Mouse (Mus musculus) heart, postnatal 36 days (tissue): ENCODE data around the gene Cdh13. TPM values are rescaled to one million over a fixed set of nuclear protein-coding genes. Genes with fewer than 3 reads are reported as not detected.

Source experiments
- DNase-seq, 2 experiments: peaks; one replicate each; pipeline ENCODE4 v3.0.0; 2021 to 2022
- intact Hi-C: fragments of 180-260 bp; cut with DNase I; formaldehyde crosslinking; loops from one replicate; pipeline ENCODE4 v1.15.1; 2025
- total RNA-seq, 2 experiments: library from RNA; stranded (reverse); gene quantifications; 2 replicates each; pipeline ENCODE4 v1.2.3; 2021

The Cdh13 gene
- total RNA-seq, 2 experiments from 2014 or later, result 182 to 204 TPM

DNA sequence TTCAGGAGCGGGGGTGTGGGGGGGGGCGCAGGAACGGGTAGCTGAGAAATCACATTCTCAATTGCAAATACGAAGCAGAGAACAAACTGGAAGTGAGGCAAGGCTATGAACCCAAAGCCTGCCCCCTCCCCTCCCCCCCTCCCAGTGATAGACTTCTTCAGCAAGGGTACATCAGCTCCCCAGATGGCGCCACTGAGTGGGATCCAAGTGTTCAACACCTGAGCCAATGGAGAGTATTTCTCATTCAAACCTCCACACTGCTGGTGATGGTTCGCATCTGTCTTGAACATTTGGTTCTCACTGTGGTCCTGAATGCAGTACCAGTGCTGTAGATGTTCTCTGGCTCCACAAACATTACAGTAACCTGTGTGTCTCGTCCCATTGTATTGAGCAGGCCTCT lies 6.0 kb downstream of the Cdh13 start:
- intact Hi-C loops, result loop anchor here (5.0 to 10.0 kb wide), 4 partner anchors 88 to 775 kb away; no protein-coding TSS in a partner anchor
- no peak for DNase-seq

DNA sequence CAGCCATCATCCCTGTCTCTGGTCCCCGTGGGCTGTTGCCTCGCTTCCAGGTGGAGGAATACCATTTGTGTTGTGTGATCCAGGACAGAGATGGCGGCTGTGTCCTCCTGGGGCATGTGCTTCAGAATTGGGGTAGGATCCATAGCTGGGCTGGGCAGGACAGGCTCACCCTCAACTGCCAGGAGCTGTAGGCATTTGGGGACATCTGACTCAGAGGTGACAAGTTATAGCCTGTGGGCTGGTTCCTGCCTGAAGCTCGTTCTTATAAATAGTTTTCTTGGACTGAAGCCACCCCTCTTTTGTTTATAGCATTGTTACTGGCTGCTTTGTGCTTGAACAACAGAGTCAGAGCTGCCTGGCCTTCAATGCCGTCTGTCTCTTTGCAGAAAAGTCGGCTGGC lies 6.7 kb downstream of the Cdh13 start:
- peak; percentile 26 to 52 for DNase-seq
- intact Hi-C loops, result loop anchor here (5.0 kb wide), 1 partner anchor 57 kb away; no protein-coding TSS in a partner anchor

DNA sequence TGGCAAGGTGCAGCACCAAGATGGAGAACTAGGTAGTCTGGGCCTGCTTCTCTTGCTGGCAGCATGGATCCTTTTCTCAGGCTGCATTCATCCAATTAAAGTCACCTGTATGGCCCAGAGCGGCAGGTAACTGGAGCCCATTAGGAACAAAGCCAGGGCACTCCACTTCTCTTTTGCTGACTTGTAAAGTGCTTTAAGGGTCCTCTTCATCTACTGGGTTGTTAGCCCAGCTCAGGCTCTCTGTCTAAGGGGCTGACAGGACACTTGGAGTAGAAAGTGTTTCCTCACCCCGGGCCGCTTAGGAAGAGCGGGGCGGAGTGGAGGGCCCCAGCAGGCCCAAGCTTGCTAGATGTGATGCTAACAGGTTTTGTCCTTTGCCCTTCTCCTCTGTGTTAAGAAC lies 12.9 kb downstream of the Cdh13 start:
- DNase-seq, result no peak
- intact Hi-C loops, result no loop called here

DNA sequence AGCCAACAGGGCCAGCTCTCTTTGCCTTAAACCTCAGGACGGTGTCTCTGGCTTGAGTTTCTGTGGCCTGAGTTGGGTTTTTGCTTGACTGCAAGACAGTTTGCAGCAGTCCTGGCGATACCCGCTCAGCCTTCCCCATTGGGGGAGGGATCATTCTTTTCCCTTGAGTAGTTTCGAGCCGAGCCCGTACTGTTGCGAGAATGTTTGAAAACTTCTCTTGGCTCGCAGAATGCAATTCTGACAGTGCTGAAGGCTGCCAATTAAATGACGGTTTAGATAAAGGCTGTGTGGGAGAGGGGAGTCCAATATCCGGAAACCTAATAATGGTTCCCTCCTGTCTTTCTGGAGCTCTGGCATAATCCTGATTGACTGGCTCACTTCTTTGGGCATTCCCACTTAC lies 23.4 kb downstream of the Cdh13 start:
- no peak for DNase-seq
- intact Hi-C loops, result no loop called here

DNA sequence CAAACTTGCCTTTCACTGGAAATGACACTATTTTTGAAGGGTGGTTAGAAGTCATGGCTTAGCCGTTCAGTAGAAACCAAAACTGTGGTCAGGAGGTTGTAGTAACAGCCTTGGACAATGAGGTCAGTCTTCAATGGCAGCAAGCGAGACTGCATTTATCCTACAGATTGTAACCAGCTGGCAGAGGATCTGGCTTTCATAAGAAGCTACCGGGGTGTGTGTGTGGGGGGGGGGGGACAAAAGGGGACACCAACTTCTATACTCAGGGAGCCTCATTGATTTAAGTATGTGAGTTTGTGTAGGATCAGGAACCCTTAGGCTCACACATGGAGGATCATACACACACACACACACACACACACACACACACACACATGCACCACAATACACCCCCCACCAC lies 25.6 kb downstream of the Cdh13 start:
- DNase-seq, result no peak
- intact Hi-C loops, result no loop called here

DNA sequence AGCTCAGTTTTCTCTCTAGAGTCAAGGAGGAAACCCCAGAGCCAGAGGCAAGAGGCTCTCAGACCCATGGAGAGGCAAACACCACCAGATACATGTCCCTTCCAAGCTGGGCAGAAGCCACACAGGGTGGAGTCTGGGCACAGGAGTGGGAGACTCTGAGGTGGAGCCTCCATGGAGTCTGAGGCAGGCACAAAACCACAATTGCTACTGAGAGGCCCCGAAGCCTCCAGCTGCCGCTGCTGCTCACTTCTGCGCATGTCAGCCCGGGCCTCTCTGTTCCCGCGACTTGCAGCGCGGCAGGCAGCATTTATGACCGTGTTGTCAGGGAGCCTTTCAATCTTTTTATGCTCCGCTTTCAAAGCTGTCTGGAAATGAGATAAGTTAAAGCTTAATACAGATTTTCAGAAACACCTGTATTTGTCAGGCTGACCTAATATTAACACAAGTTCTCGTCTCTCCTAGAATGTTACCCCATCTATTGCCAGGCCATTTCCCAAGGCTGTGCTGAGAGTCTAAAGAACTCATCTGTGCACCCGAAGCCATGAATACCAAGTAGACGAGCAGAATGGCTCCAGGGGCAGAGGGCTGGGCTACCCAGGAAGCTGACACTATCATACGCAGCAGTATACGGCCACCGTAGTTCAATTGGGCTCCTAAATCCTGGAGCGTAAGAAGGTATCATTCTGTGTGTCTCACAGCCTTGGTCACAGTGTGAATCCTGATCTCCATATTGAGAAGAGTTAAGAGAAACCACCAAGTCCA lies 30.1 kb downstream of the Cdh13 start:
- DNase-seq, result no peak

DNA sequence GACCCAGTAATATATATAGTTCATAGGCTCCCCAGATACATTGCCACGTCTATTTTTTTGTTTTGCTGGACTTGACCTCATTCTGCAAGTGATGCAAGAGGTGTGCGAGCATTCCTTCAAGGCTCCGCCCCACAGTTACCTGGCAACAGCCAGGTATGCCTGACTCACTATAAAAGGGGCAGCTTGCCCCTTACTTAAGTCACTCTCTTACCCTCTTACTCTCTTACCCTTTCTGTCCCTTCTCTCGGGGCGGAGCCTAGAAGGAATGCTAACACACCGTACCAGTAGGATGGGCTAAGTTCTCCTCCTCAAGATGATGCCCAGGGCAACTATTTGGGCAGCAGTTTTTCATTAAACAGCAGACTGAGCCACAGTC lies 30.6 kb downstream of the Cdh13 start:
- intact Hi-C loops, result no loop called here
- DNase-seq, result no peak

More for the DNA sequence above, 30.1 kb downstream of the Cdh13 start:
- intact Hi-C loops, result no loop called here

DNA sequence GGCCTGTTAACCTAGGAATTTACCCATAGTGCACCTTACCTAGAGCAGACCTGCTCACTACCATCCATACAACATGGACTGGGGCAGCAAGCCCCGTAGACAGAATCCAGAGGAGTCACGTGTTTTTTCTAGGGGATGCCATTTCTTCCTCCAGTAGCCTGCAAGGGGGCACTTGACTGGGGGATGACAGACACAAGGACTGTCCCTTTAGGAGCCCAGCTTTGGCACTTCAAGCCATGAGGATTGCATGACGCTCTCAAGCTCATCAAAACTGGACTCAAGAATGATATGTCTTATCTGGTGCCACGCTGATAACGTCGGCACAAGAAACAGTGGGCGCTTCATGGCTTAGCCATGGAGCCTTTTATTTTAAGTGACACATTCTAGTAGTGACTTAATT lies 31.4 kb downstream of the Cdh13 start:
- intact Hi-C loops, result no loop called here
- no peak for DNase-seq

DNA sequence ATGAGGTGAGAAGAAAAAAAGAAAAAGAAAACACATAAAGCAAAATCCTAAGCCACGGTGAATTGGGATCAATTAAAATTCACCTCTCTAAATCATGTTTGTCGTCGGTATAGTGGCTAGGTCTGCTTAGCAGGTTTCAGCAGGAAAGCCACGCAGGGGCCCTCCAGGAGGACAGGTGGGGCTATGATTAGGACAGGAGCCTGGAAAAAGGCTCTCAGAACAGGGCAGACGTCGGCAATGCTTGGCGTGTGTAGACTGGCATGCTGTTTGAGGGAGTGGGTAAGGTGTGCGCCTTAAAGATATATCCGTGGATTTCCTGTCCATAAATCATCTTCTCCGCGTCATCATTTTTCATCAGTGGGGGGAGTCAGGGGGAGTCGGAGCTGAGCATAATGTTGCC lies 32.9 kb downstream of the Cdh13 start:
- no peak for DNase-seq
- intact Hi-C loops, result no loop called here

DNA sequence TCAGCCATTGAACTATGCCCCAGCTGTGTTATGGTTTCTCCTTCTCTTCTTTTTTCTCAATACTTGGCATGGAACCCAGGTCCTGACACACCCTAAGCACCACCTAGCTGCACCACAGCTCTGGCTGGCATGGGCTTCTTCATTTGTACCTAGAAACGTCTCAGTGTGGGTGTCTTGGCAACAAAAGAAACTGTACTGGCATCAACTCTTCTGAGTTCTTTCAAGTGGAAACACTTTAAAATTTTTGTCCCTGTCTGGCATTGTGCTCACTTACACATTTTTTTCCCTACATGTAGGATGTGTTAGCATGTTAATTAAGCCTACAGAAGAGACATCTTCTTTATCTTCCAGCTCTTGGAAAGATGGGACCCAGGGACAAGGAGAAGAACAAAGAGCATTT lies 37.0 kb downstream of the Cdh13 start:
- no peak for DNase-seq
- intact Hi-C loops, result no loop called here

DNA sequence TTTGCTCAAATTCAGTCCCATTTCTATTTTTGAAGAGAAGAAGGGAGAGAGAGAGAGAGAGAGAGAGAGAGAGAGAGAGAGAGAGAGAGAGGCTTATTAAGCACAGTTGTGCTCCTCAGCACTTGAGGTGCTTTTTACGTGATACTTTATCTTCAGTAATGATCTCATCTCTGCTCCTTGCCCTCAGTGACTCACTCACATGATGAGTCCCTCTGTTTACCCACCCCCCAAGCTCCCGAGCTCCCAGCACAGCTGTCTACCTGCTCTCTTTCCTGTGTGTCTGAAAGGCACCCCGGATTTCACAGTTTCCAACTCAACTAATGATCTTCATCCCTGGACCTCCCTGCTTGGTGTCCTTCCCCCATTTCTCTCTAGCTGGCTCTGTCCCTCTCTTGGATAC lies 39.9 kb downstream of the Cdh13 start:
- no peak for DNase-seq
- intact Hi-C loops, result no loop called here

DNA sequence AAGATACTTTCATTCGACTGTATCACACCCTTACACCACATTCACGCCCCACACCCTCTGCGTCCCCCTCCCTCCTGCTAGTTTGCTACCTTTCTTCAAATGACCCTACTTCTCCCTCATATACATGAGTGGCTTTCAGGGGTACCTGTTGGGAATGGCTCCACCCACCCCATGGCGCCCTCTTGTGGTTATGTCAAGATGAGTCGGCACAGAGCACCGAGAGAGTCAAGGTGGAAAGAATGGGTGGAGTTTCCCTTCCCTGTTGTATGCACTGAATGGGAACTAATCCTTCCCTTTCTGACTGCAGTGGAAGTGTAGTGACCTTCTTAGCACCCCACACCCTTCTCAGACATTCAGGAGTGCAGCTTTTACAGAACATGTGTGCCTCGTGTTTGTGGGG lies 51.4 kb downstream of the Cdh13 start:
- peak in 1 of 2 experiments; percentile 10 for DNase-seq
- intact Hi-C loops, result no loop called here

DNA sequence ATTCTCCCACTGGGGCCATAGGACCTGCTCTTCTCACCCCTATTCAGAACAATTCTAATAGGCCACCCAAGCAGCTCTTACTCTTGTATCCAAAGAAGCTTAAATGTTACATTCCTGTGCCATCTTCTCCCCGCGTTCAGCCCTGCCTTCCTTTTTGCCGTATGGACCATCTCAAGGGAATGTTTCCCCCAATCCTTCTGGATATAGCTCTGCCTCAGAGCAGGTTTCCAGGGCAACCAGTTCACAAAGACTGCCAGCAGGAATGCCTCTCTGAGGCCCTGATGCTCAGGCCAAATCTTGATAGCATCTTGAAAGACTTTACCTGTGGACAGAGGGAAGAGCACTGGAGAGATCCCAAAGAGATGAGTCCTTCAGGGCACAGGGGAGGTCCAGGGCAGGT lies 56.2 kb downstream of the Cdh13 start:
- intact Hi-C loops, result no loop called here
- no peak for DNase-seq

DNA sequence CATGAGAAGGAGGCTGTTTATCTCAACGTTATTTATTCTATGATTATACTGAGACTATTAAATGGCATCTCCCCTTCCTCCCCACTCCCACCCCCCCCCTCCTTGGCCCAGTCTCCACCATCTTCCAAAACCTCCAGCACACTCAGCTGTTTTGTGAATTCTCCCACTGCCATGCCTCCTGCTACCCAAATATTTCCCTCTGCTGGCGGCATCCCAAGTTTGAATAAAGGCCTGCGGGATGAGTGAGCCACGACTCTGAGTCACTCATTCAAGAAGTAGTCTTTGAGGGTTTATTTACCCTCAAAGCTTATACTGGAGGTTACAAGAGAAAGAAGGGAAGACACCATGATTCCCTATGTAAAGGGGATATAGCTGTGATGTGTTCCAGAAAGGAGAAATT lies 59.7 kb downstream of the Cdh13 start:
- intact Hi-C loops, result no loop called here
- no peak for DNase-seq

DNA sequence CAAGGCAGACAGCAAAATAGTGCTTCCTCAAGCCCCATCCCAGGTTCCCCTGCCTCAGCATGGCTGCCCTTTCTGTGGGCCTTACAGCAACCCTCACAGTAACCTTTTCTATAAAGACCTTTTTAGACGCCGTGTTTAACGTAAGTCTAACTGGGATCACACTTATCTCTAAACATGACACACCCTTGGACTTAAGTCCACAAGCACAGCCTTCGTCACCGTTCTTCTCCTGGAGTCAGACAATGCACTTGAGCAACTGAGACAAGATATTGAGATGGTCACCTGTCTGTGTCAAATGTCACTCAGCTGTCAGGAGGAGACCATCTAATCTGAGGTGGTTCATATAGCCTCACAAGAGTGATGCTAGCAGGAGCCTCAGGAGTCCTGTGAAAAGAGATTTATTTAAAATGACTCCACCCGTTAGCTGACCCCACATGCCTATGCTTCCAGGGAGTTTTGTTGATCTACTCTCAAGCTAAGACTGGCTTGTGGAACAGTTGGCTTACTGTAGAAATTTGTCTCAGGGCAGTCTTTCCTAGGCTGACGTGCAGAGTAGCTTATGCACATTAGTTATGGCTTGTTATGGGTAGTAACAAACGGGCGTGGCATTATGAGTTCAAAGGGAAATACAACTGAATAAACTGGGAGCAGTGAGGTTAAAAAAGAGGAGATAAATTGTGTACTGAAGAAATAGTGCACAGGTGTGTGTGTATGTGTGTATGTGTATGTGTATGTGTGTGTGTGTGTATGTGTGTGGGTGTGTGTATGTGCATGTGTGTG lies 65.4 kb downstream of the Cdh13 start:
- intact Hi-C loops, result loop anchor here (5.0 kb wide), 1 partner anchor 57 kb away; no protein-coding TSS in a partner anchor
- no peak for DNase-seq

DNA sequence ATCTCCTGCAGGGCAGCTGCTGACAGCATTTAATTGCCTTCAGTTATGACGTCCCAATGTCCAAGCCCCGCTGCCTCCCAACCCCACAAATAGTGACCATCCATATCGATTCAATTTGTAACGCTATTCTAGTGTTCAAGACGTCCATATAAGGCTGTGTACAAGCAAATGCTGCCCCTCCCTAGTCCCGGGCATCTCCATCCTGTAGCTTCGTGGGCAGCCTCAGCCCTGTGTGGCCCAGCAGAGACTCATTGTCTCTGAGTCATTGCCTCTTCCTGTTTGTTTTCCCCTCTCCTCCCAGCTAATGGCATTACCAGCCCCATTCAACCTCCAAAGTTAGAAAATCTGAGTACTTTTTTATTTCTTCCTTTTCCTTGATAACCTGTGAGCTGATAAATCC lies 66.6 kb downstream of the Cdh13 start:
- intact Hi-C loops, result loop anchor here (2.0 to 5.0 kb wide), 2 partner anchors 45 to 82 kb away; no protein-coding TSS in a partner anchor

DNA sequence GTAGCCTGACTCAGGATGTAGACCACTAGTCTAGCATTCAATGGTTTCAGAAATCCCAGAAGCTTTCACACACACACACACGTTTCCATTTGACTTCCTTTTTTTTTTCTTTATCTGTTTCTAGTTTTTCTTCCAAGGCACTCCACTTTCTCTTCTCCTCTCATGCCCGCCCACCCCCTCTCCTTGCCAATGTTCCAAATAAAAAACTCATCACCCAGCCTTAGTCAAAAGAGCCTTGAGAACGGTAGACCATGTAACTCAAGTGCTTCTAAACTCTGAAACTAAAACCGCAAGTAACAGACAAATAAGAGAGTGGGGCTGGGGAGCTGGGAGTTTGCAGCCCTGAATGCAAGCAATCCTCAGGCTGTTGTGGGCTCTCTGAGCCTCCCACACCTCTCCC lies 69.5 kb downstream of the Cdh13 start:
- DNase-seq, result no peak
- intact Hi-C loops, result loop anchor here (5.0 kb wide), 1 partner anchor 79 kb away; no protein-coding TSS in a partner anchor

More for the DNA sequence above, 66.6 kb downstream of the Cdh13 start:
- no peak for DNase-seq

DNA sequence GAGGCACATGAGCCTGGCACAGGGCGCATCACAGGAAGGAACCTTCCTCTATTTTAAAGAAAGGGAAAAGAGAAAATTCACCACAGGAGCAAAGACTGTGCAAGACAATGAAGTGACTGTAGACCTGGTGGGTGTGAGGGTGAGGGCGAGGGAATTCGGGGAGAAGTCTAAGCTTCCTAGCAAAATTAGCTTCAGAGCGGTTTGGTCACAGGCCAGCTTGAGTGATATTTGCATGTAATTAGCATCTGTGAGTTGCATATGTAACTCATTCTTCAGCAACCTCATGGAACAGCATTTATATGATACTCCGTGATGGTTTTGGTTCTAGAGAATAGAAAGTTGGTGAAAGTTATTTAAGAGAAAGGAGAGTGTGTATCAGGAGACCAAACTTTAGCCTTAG lies 73.5 kb downstream of the Cdh13 start:
- DNase-seq, result no peak
- intact Hi-C loops, result no loop called here

DNA sequence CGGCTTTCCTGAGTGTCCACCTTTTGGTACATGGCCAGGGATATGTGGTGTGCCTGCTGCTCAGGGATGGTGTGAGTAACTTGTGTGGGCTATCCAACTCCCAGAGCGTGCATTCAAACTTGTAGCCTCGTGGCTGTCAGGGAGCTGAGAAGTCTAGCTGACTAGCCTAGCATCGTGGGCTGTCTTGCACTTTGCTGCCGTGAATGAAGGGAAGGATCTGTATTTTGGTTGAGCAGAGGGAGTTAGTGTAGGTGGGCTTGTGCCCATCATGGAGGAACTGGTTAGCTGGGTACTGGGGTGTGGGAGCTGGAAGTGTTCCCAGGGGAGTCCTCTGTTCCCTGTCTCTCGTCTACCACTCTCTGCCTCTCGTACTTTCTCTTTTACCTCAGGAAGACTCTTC lies 74.1 kb downstream of the Cdh13 start:
- no peak for DNase-seq
- intact Hi-C loops, result no loop called here

DNA sequence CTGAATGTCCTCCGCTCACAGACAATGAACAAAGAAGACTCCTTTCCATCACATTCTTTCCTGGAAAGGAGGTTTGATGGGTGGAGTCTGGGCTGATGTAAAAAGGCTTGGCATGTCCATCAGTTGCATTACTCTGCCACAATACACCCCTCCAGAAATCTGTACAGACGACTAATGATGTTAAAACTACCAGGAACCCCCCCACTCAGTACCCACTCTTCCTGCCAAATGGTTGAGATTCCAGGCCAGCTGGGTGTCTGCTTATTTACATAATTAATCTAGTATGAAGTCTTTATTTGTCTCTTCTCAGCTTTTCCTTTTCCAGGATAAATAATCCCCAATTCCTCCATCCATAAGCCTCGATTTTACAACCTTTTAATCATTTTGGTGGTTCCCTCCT lies 80.2 kb downstream of the Cdh13 start:
- intact Hi-C loops, result no loop called here
- DNase-seq, result no peak

DNA sequence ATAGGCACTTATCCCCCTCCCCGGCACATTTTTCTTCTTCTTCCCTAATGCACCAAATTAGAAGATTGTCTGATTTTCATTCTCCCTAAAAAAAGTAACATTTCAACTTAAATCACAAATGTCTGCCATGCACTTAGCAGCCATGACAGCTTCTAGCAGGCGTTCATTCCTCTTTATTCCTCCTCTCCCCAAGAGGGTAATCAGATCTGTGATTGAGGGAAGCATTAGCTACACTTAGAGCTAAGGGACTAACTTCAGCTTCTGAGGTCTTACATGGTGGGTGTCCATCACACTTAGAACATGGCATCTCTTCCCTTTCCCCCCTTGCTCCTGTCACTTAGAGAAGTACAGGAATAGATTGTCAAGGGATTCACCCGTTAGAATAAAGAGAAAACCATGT lies 89.6 kb downstream of the Cdh13 start:
- DNase-seq, result no peak
- intact Hi-C loops, result no loop called here

DNA sequence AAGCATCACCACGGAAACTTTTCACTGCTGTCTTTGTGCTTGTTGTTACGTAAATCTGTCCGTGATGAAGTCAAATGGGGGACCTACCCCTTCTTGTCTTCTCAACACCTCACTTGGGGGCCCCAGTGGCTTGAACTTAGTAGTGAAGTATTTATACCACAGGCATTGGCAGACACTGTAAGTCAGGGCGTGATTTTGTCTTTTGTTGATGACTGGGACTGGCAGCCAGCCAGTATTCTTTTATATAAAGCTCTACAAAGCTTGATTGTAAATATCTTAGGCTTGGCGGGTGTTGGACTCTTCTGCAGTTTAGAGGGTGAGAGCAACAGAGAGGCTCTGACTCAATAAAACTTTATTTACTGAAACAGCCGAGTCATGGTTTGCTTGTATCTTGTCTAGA lies 91.2 kb downstream of the Cdh13 start:
- intact Hi-C loops, result loop anchor here (5.0 kb wide), 2 partner anchors 87 to 437 kb away; no protein-coding TSS in a partner anchor
- DNase-seq, result peak in 1 of 2 experiments; percentile 33
